Mouse (Mus musculus) gastrocnemius, adult 2 months (tissue): ENCODE measurements around the gene Smarcd1. TPM values are rescaled to one million over a fixed set of nuclear protein-coding genes. Genes with fewer than 3 reads are reported as not detected.
"Not testable (repeated sequence)": the region's sequence is repeated elsewhere in the genome, so short reads cannot be mapped to it uniquely, and the experiment has no call there.

Source experiments
- DNase-seq: peaks from one replicate; pipeline ENCODE4 v3.0.0; 2022
- H3K27ac ChIP-seq: fragments of 200-600 bp; 2 replicates; pipeline ENCODE4 v1.8.1; 2022; ENCODE audit warnings: mild to moderate bottlenecking
- H3K4me3 ChIP-seq: fragments of 200-600 bp; 2 replicates; pipeline ENCODE4 v1.8.1; 2022; ENCODE audit warnings: mild to moderate bottlenecking, moderate library complexity
- CTCF ChIP-seq: fragments of 200-600 bp; IDR thresholded peaks from 2 replicates; pipeline ENCODE4 v1.8.1; 2022; ENCODE audit warnings: antibody characterized with exemption, mild to moderate bottlenecking, moderate library complexity
- intact Hi-C: fragments of 180-260 bp; cut with DNase I; formaldehyde crosslinking; loops from one replicate; pipeline ENCODE4 v1.15.1; 2025
- total RNA-seq, 2 experiments: library from RNA; stranded (reverse); gene quantifications; 2 replicates each; pipeline ENCODE4 v1.2.3; 2021

Gene Smarcd1
- total RNA-seq, 2 experiments from 2014 or later, result 6.9 to 7.2 TPM

- H3K27ac ChIP-seq, result no peak overlapping the region
- no peak for DNase-seq
- TF ChIP-seq CTCF, result no peak
- intact Hi-C loops, result no loop called here
- H3K4me3 ChIP-seq, result no peak overlapping the region
Measured at GRCm38 (mm10) chr15:99697309-99697708, 4.6 kb upstream of the Smarcd1 start.

GRCm38 (mm10) chr15:99698533-99699085, 3.3 kb upstream of the Smarcd1 start:
- no peak for DNase-seq
- no peak for TF ChIP-seq CTCF
- intact Hi-C loops, result no loop called here

GRCm38 (mm10) chr15:99699715-99700114, 2.2 kb upstream of the Smarcd1 start:
- no peak for DNase-seq
- Histone ChIP-seq H3K27ac (no peak overlapping the region), H3K4me3 (no peak overlapping the region)
- no peak for TF ChIP-seq CTCF
- intact Hi-C loops, result no loop called here

More at GRCm38 (mm10) chr15:99698533-99699085, 3.3 kb upstream of the Smarcd1 start:
- Histone ChIP-seq H3K4me3 (no peak overlapping the region), H3K27ac (no peak overlapping the region)

- Histone ChIP-seq H3K4me3 (no peak overlapping the region), H3K27ac (no peak overlapping the region)
- no peak for TF ChIP-seq CTCF
- intact Hi-C loops, result no loop called here
- DNase-seq, result no peak
Measured at GRCm38 (mm10) chr15:99700219-99701106, 1.5 kb upstream of the Smarcd1 start.

- intact Hi-C loops, DNase-seq: not testable (repeated sequence)
- H3K4me3 ChIP-seq, result peak overlapping the region; percentile 80
- peak overlapping the region; percentile 99 for H3K27ac ChIP-seq
Measured at GRCm38 (mm10) chr15:99701640-99701998, 310 bp upstream of the Smarcd1 start.

GRCm38 (mm10) chr15:99703104-99703503, 1.2 kb downstream of the Smarcd1 start:
- intact Hi-C loops, result no loop called here
- DNase-seq, result no peak
- Histone ChIP-seq H3K4me3 (peak overlapping the region; percentile 80), H3K27ac (peak overlapping the region; percentile 99; the same call in 1 of the 2 replicates)
- no peak for TF ChIP-seq CTCF

- no peak overlapping the region for H3K4me3 ChIP-seq
- TF ChIP-seq CTCF, result no peak
- DNase-seq, result no peak
- intact Hi-C loops, result no loop called here
- H3K27ac ChIP-seq, result peak overlapping the region; percentile 16; the same call in 1 of the 2 replicates
Measured at GRCm38 (mm10) chr15:99703676-99704040, 1.7 kb downstream of the Smarcd1 start.

GRCm38 (mm10) chr15:99704041-99704681, 2.2 kb downstream of the Smarcd1 start:
- Histone ChIP-seq H3K4me3 (peak overlapping the region; percentile 13), H3K27ac (peak overlapping the region; percentile 48)
- intact Hi-C loops, result no loop called here
- DNase-seq, result no peak
- no peak for TF ChIP-seq CTCF

- Histone ChIP-seq H3K27ac (peak overlapping the region; percentile 48), H3K4me3 (no peak overlapping the region)
- TF ChIP-seq CTCF, result no peak
- DNase-seq, result no peak
- intact Hi-C loops, result no loop called here
Measured at GRCm38 (mm10) chr15:99704881-99705280, 3.0 kb downstream of the Smarcd1 start.

GRCm38 (mm10) chr15:99705440-99706048, 3.6 kb downstream of the Smarcd1 start, which contains the start of gene Gm17349:
Gene Gm17349, minus strand, starts transcription at chr15:99705490.
- peak; percentile 77 for DNase-seq
- H3K27ac ChIP-seq, result peak within 1 kb of the TSS; percentile 48
- intact Hi-C loops, result no loop called here
- peak; percentile 96 for TF ChIP-seq CTCF
- peak within 1 kb of the TSS; percentile 13 for H3K4me3 ChIP-seq

GRCm38 (mm10) chr15:99708176-99708575, 6.2 kb downstream of the Smarcd1 start:
- DNase-seq, result no peak
- no peak for TF ChIP-seq CTCF
- Histone ChIP-seq H3K4me3 (no peak overlapping the region), H3K27ac (no peak overlapping the region)
- intact Hi-C loops, result no loop called here

GRCm38 (mm10) chr15:99710221-99711190, 8.6 kb downstream of the Smarcd1 start:
- no peak for TF ChIP-seq CTCF
- Histone ChIP-seq H3K4me3 (no peak overlapping the region), H3K27ac (no peak overlapping the region)
- DNase-seq, result no peak
- intact Hi-C loops, result loop anchor here (5.0 kb wide), 1 partner anchor 197 kb away; no protein-coding TSS in a partner anchor
